Mouse (Mus musculus): ENCODE data around the gene Arhgap15. TPM values are rescaled to one million over a fixed set of nuclear protein-coding genes. Genes with fewer than 3 reads are reported as not detected.
"Not testable (repeated sequence)": the region's sequence is repeated elsewhere in the genome, so short reads cannot be mapped to it uniquely, and the experiment has no call there.

Arhgap15 gene
- polyA plus RNA-seq, 1 experiment from 2014 or later = 0.41 TPM

DNA sequence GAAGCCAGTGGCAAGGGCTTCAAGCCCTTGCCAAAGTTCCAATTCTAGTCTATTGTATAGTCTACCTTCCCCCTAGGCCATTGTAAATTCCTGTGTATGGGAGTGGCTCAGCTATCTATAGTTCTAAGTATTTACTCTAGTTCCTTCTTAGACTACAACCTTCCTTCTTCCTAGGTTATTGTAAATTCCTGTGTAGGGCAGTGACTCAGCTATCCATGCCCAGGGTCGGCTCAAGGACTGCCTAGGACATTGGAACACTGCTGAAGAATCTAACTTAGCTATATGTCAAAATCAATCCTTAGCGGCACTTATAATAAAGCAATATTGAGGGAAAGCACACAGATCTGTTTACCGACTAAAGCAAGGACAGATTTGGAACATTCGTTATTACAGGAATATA is 13.6 kb upstream of the Arhgap15 start:
- ATAC-seq (ENCODE audit: insufficient read depth, low FRiP score, low TSS enrichment); H3K27me3 ChIP-seq (ENCODE audit: control insufficient read depth, insufficient read depth, low read length); H3K4me3 ChIP-seq (ENCODE audit: low read depth, low read length); H3K27ac ChIP-seq (ENCODE audit: low read depth, low read length); H3K4me2 ChIP-seq (ENCODE audit: low read depth); H3K36me3 ChIP-seq (ENCODE audit: control insufficient read depth, insufficient read depth, low read length); H3K9ac ChIP-seq (ENCODE audit: low read length); H3K4me1 ChIP-seq (ENCODE audit: control insufficient read depth, insufficient read depth, low read length); H3K9me3 ChIP-seq (ENCODE audit: control insufficient read depth, low read length); DNase-seq (ENCODE audit: low spot score): not testable (repeated sequence)
- WGBS = 94% methylated on average over 4 of the region's 4 CpGs

DNA sequence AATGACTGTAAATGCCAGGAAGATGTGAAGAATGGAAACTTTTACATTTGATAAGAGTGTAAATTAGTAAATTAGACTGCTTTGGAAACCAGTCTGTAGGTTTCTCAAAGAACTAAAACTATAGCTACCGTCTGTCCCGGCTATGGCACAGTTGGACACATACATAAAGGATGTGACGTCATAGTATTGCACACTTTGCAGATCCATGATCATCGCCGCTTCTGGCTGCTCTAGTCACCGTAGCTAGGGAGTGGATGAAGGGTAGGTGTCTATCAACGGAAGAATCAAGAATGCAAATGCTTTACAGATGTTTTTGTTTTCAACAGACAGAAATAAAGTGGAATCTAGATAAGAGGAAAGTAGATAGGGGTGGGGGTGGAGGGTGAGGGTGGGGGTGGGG is 11.1 kb upstream of the Arhgap15 start:
- no peak overlapping the region for H3K4me2 ChIP-seq (ENCODE audit: low read depth)
- no peaks in the 10 kb centered on the region for H3K4me1 ChIP-seq (ENCODE audit: control insufficient read depth, insufficient read depth, low read length)
- H3K27ac ChIP-seq (ENCODE audit: low read depth, low read length) = no peak overlapping the region
- H3K4me3 ChIP-seq (ENCODE audit: low read depth, low read length) = no peak overlapping the region
- no peaks in the 10 kb centered on the region for H3K9me3 ChIP-seq (ENCODE audit: control insufficient read depth, low read length)
- no peaks in the 10 kb centered on the region for H3K27me3 ChIP-seq (ENCODE audit: control insufficient read depth, insufficient read depth, low read length)
- H3K36me3 ChIP-seq (ENCODE audit: control insufficient read depth, insufficient read depth, low read length) = no peaks in the 10 kb centered on the region
- 96% methylated on average over 7 of the region's 7 CpGs for WGBS
- no peak overlapping the region for H3K9ac ChIP-seq (ENCODE audit: low read length)
- no peak for DNase-seq (ENCODE audit: low spot score)
- ATAC-seq (ENCODE audit: insufficient read depth, low FRiP score, low TSS enrichment) = no peak

DNA sequence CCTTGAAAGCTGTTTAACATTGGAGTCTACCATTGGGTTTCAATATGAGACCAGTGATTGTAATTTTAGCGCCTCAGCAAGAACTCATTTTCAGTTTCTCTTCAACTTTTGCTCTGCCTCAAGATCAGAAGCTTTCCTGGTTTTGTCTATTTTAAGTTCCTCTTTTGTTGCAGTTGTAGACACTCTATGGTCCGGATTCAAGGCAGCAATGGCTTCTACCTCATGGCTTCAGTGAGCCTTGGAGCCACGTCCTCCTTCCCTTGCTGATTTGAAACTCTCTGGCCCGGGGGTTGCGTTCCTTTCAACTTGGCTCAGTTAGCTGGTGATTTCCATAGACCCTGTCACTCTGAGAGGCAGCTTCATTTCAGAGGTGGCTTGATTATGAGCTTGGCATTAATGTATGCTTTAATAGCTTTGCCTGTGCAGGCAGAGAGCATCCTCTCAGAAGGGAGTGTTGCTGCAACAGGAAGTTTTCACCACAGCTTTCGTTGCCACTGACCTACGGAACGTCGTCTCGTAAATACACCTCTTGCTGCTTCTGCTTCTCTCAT is 10.0 kb upstream of the Arhgap15 start:
- H3K27ac ChIP-seq (ENCODE audit: low read depth, low read length) = no peak overlapping the region
- no peak overlapping the region for H3K9ac ChIP-seq (ENCODE audit: low read length)
- DNase-seq (ENCODE audit: low spot score) (no peak), ATAC-seq (ENCODE audit: insufficient read depth, low FRiP score, low TSS enrichment) (no peak)
- H3K4me1 ChIP-seq (ENCODE audit: control insufficient read depth, insufficient read depth, low read length) = no peaks in the 10 kb centered on the region
- H3K4me3 ChIP-seq (ENCODE audit: low read depth, low read length) = no peak overlapping the region
- H3K9me3 ChIP-seq (ENCODE audit: control insufficient read depth, low read length) = no peaks in the 10 kb centered on the region
- no peaks in the 10 kb centered on the region for H3K36me3 ChIP-seq (ENCODE audit: control insufficient read depth, insufficient read depth, low read length)
- H3K4me2 ChIP-seq (ENCODE audit: low read depth) = no peak overlapping the region
- WGBS = 88% methylated on average over 10 of the region's 10 CpGs
- no peaks in the 10 kb centered on the region for H3K27me3 ChIP-seq (ENCODE audit: control insufficient read depth, insufficient read depth, low read length)

DNA sequence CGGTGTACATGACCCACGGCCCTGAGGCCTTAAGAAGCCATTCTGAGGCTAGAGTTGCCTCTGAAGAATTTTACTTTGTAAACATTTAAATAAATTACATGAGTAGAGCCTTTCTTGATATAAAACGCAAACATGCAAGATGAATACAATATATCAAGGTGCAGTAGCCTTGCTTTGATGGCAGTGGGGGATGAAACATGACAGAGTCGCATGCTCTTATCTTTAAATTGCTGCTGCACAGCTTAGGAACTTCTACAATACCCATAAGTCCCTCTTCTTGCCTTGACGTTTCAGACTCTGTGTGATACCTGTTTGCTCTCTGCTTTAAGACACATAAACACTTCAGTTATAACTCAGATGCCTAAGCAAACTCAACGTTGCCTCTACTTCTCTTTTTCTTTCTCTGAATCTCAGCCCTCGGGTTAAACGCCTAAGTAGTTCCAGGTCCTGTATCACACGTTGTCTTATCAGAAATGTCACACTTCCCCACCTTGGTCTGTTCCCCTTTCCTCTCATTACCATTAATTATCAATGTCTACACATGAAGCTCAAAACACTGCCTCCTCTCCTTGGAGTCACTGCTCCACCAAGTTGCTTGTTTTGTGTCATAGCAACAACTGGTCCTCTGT is 9.3 kb upstream of the Arhgap15 start:
- H3K27ac ChIP-seq (ENCODE audit: low read depth, low read length) = no peak overlapping the region
- no peak overlapping the region for H3K4me3 ChIP-seq (ENCODE audit: low read depth, low read length)
- no peak overlapping the region for H3K4me2 ChIP-seq (ENCODE audit: low read depth)
- no peaks in the 10 kb centered on the region for H3K27me3 ChIP-seq (ENCODE audit: control insufficient read depth, insufficient read depth, low read length)
- no peak overlapping the region for H3K9ac ChIP-seq (ENCODE audit: low read length)
- DNase-seq (ENCODE audit: low spot score) (no peak), ATAC-seq (ENCODE audit: insufficient read depth, low FRiP score, low TSS enrichment) (no peak)
- no peaks in the 10 kb centered on the region for H3K9me3 ChIP-seq (ENCODE audit: control insufficient read depth, low read length)
- H3K36me3 ChIP-seq (ENCODE audit: control insufficient read depth, insufficient read depth, low read length) = no peaks in the 10 kb centered on the region
- no peaks in the 10 kb centered on the region for H3K4me1 ChIP-seq (ENCODE audit: control insufficient read depth, insufficient read depth, low read length)
- WGBS = 84% methylated on average over 9 of the region's 9 CpGs

DNA sequence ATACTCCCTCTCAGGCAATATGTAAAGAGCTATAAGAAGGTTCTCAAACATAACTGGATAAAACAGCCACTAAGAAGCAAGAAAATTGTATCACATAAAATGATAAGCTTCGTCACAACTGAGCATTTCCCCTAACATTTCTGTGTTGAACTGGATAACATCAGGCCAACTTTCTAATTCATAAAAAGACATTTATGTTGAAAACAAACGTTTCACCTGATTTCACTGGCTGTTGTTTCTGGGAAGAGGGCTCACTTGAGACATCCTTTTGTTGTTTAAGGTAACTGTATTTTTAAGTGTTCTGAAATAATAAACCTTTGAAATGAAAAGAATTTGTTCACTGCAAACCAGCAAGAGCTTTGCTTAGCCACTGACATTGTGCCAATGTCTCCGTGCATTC is 697 bp downstream of the Arhgap15 start:
- Histone ChIP-seq H3K27ac (ENCODE audit: low read depth, low read length) (no peak overlapping the region), H3K4me3 (ENCODE audit: low read depth, low read length) (no peak overlapping the region), H3K4me1 (ENCODE audit: control insufficient read depth, insufficient read depth, low read length) (no peaks in the 10 kb centered on the region), H3K4me2 (ENCODE audit: low read depth) (no peak overlapping the region), H3K9me3 (ENCODE audit: control insufficient read depth, low read length) (no peaks in the 10 kb centered on the region), H3K9ac (ENCODE audit: low read length) (no peak overlapping the region), H3K36me3 (ENCODE audit: control insufficient read depth, insufficient read depth, low read length) (no peaks in the 10 kb centered on the region), H3K27me3 (ENCODE audit: control insufficient read depth, insufficient read depth, low read length) (no peaks in the 10 kb centered on the region)
- no peak for ATAC-seq (ENCODE audit: insufficient read depth, low FRiP score, low TSS enrichment)
- 84% methylated on average over 3 of the region's 3 CpGs for WGBS
- DNase-seq (ENCODE audit: low spot score) = no peak

DNA sequence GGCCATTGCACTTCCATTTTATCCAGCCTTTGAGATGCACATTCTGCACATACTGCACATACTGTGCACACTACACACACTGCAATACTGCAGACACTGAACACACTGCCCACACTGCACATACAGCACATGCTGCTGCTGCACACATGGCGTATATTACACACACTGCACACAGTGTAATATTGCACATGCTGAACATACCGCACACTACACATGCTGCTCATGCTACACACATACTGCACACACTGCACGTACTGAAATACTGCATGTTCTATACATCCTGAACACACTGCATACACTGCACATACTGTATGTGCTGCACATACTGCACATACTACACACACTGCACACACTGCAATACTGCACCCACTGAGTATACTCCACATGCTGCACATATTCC is 7.3 kb downstream of the Arhgap15 start:
- no peak for ATAC-seq (ENCODE audit: insufficient read depth, low FRiP score, low TSS enrichment)
- Histone ChIP-seq H3K27me3 (ENCODE audit: control insufficient read depth, insufficient read depth, low read length) (no peaks in the 10 kb centered on the region), H3K4me2 (ENCODE audit: low read depth) (no peak overlapping the region), H3K36me3 (ENCODE audit: control insufficient read depth, insufficient read depth, low read length) (no peaks in the 10 kb centered on the region), H3K4me3 (ENCODE audit: low read depth, low read length) (no peak overlapping the region), H3K4me1 (ENCODE audit: control insufficient read depth, insufficient read depth, low read length) (no peaks in the 10 kb centered on the region), H3K9ac (ENCODE audit: low read length) (no peak overlapping the region), H3K9me3 (ENCODE audit: control insufficient read depth, low read length) (no peaks in the 10 kb centered on the region), H3K27ac (ENCODE audit: low read depth, low read length) (no peak overlapping the region)
- DNase-seq (ENCODE audit: low spot score) = no peak
- WGBS = 95% methylated on average over 3 of the region's 3 CpGs

DNA sequence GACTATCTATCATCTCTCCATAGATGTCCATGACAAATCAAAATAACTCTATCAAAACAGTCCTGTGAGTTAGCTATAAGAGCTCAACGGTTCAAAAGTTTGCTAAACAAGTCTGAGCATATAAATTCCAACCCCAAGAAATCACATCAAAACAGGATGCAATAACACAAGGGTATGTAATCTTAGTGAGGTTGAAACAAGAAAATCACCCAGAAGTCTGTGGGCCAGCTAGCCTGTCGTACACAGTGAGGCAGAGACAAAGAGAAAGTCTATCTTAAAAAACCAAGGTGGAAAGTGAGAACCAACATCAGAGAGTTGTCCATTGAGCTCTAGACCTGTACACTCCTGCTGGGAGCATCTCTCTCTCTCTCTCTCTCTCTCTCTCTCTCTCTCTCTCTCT is 8.0 kb downstream of the Arhgap15 start:
- Histone ChIP-seq H3K9me3 (ENCODE audit: control insufficient read depth, low read length) (no peaks in the 10 kb centered on the region), H3K9ac (ENCODE audit: low read length) (no peak overlapping the region), H3K27me3 (ENCODE audit: control insufficient read depth, insufficient read depth, low read length) (no peaks in the 10 kb centered on the region), H3K27ac (ENCODE audit: low read depth, low read length) (no peak overlapping the region), H3K36me3 (ENCODE audit: control insufficient read depth, insufficient read depth, low read length) (no peaks in the 10 kb centered on the region), H3K4me3 (ENCODE audit: low read depth, low read length) (no peak overlapping the region), H3K4me2 (ENCODE audit: low read depth) (no peak overlapping the region), H3K4me1 (ENCODE audit: control insufficient read depth, insufficient read depth, low read length) (no peaks in the 10 kb centered on the region)
- 88% methylated on average over 2 of the region's 2 CpGs for WGBS
- no peak for DNase-seq (ENCODE audit: low spot score)
- no peak for ATAC-seq (ENCODE audit: insufficient read depth, low FRiP score, low TSS enrichment)

DNA sequence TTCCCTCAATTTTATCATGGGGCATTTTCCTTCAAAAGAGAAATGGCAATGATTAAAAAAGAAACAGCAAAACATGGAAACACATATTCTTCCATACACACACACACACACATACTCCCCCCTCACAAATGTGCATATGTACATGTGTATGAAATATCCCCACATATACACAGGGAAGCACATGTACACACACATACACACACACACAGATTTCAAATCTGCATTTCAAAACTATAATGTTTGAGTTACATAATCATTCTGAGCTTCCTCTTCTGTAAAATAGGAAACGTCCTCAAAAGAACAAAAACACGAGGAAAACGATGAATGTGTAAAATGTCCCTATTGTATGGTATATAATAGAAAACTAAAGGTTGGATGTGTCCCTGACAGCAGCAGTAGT is 13.1 kb downstream of the Arhgap15 start:
- WGBS = 91% methylated on average over 3 of the region's 3 CpGs
- ATAC-seq (ENCODE audit: insufficient read depth, low FRiP score, low TSS enrichment) = no peak
- Histone ChIP-seq H3K27ac (ENCODE audit: low read depth, low read length) (no peak overlapping the region), H3K4me3 (ENCODE audit: low read depth, low read length) (no peak overlapping the region), H3K36me3 (ENCODE audit: control insufficient read depth, insufficient read depth, low read length) (no peaks in the 10 kb centered on the region), H3K27me3 (ENCODE audit: control insufficient read depth, insufficient read depth, low read length) (no peaks in the 10 kb centered on the region), H3K9me3 (ENCODE audit: control insufficient read depth, low read length) (no peaks in the 10 kb centered on the region), H3K4me2 (ENCODE audit: low read depth) (no peak overlapping the region), H3K9ac (ENCODE audit: low read length) (no peak overlapping the region), H3K4me1 (ENCODE audit: control insufficient read depth, insufficient read depth, low read length) (no peaks in the 10 kb centered on the region)
- DNase-seq (ENCODE audit: low spot score) = no peak

DNA sequence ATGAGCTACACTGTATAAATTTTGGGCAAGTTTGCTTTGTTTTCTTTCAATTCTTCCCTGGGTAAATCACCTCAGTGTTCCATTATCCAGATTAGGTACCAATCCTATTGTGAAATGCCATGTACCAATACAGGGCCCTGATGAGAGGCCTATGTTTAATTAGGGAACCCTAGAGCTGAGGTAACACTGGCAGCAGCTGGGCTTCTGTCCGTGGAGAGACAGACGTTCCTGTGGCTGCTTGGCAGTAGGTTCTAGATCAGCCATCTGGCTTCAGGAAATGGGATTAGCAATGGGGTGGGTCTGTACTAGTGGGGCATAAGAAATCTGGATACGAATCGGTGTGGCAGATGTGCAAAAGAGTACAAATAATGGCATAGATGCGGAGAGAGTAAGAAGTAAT is 14.7 kb downstream of the Arhgap15 start:
- no peak overlapping the region for H3K9ac ChIP-seq (ENCODE audit: low read length)
- H3K27me3 ChIP-seq (ENCODE audit: control insufficient read depth, insufficient read depth, low read length) = no peaks in the 10 kb centered on the region
- 79% methylated on average over 5 of the region's 5 CpGs for WGBS
- no peak overlapping the region for H3K4me2 ChIP-seq (ENCODE audit: low read depth)
- H3K4me1 ChIP-seq (ENCODE audit: control insufficient read depth, insufficient read depth, low read length) = no peaks in the 10 kb centered on the region
- no peak overlapping the region for H3K27ac ChIP-seq (ENCODE audit: low read depth, low read length)
- DNase-seq (ENCODE audit: low spot score) (no peak), ATAC-seq (ENCODE audit: insufficient read depth, low FRiP score, low TSS enrichment) (no peak)
- no peak overlapping the region for H3K4me3 ChIP-seq (ENCODE audit: low read depth, low read length)
- no peaks in the 10 kb centered on the region for H3K9me3 ChIP-seq (ENCODE audit: control insufficient read depth, low read length)
- H3K36me3 ChIP-seq (ENCODE audit: control insufficient read depth, insufficient read depth, low read length) = no peaks in the 10 kb centered on the region

Measured in neural tube, embryonic 11.5 days (tissue).